Mouse (Mus musculus) limb, embryonic 11.5 days (tissue): ENCODE data around the gene Gm9945. TPM values are rescaled to one million over a fixed set of nuclear protein-coding genes. Genes with fewer than 3 reads are reported as not detected.
A peak's percentile ranks its signal among the peaks of the same experiment; 100 is the strongest.

Experiments
- ATAC-seq: fragments of 200-750 bp; cut with Nextera tagmentation; 2 replicates; pipeline ENCODE4 v1.8.0; 2017; ENCODE audit warnings: low read depth; ENCODE audit not compliant: insufficient number of reproducible peaks, low FRiP score, low TSS enrichment
- DNase-seq: peaks from one replicate; pipeline ENCODE4 v3.0.0-alpha.2; 2015; ENCODE audit warnings: low spot score
- H3K27ac ChIP-seq: fragments of 300-500 bp; sonication (generic); replicated peaks from 2 replicates; pipeline ENCODE4 v1.5.1; 2014; ENCODE audit warnings: low read depth, mild to moderate bottlenecking, low read length
- H3K27me3 ChIP-seq: fragments of 300-500 bp; sonication (generic); 2 replicates; pipeline ENCODE4 v1.6.1; 2014; ENCODE audit warnings: mild to moderate bottlenecking, low read length, mixed read lengths; ENCODE audit not compliant: control insufficient read depth, insufficient read depth
- H3K36me3 ChIP-seq: fragments of 300-500 bp; sonication (generic); 2 replicates; pipeline ENCODE4 v1.6.1; 2014; ENCODE audit warnings: mild to moderate bottlenecking, low read length, moderate library complexity, mixed read lengths; ENCODE audit not compliant: control insufficient read depth, insufficient read depth
- H3K4me1 ChIP-seq: fragments of 300-500 bp; sonication (generic); 2 replicates; pipeline ENCODE4 v1.6.1; 2014; ENCODE audit warnings: low read length, mixed read lengths; ENCODE audit not compliant: control insufficient read depth, insufficient read depth
- H3K4me2 ChIP-seq: fragments of 300-500 bp; sonication (generic); 2 replicates; pipeline ENCODE4 v1.6.1; 2014; ENCODE audit warnings: low read depth, mild to moderate bottlenecking, moderate library complexity; ENCODE audit not compliant: severe bottlenecking
- H3K4me3 ChIP-seq: fragments of 300-500 bp; sonication (generic); 2 replicates; pipeline ENCODE4 v1.5.1; 2014; ENCODE audit warnings: low read depth, low read length
- H3K9ac ChIP-seq: fragments of 300-500 bp; sonication (generic); 2 replicates; pipeline ENCODE4 v1.6.1; 2014; ENCODE audit warnings: mild to moderate bottlenecking, low read length
- H3K9me3 ChIP-seq: fragments of 300-500 bp; sonication (generic); 2 replicates; pipeline ENCODE4 v1.6.1; 2016; ENCODE audit warnings: low read length; ENCODE audit not compliant: control insufficient read depth
- WGBS: fragments of 180-500 bp; shearing (Covaris S2); extraction: QIAGEN DNeasy Blood & Tissue Kit; methylation state at CpG from one replicate; pipeline ENCODE4 v1.1.7; 2014; 5-methylcytosine and 5-hydroxymethylcytosine counted together
- polyA plus RNA-seq: library from polyadenylated mRNA; unstranded; fragments of >200 nt; fragmentation: Nextera tagmentation; extraction: Ambion mirVana; gene quantifications from 2 replicates; pipeline ENCODE4 v1.2.1, GENCODE M21; 2014

The Gm9945 gene
- polyA plus RNA-seq, 1 experiment from 2014 or later: not detected

- peaks cover 10% of the 10 kb centered on the region for H3K4me1 ChIP-seq
- 0 out of 2 replicates have a peak, but pooled peaks have one; percentile 14 for ATAC-seq
- no peak overlapping the region for H3K27ac ChIP-seq
- peaks cover 49% of the 10 kb centered on the region for H3K27me3 ChIP-seq
- H3K4me3 ChIP-seq: peak overlapping the region; percentile 20; the same call in 1 of the 2 replicates
- 5% methylated on average over 40 of the region's 40 CpGs for WGBS
- no peaks in the 10 kb centered on the region for H3K9me3 ChIP-seq
- H3K4me2 ChIP-seq: peak overlapping the region; percentile 43
- H3K36me3 ChIP-seq: no peaks in the 10 kb centered on the region
- peak overlapping the region; percentile 52 for H3K9ac ChIP-seq
- DNase-seq: peak; percentile 92
Measured at GRCm38 (mm10) chr11:53466231-53466971, 13.6 kb upstream of the Gm9945 start.

- Histone ChIP-seq H3K36me3 (no peaks in the 10 kb centered on the region), H3K9ac (no peak overlapping the region), H3K9me3 (no peaks in the 10 kb centered on the region), H3K4me1 (peaks cover 6% of the 10 kb centered on the region; the same call in 1 of the 2 replicates), H3K27me3 (peaks cover 29% of the 10 kb centered on the region), H3K4me2 (peak overlapping the region; percentile 42; the same call in 1 of the 2 replicates), H3K4me3 (no peak overlapping the region), H3K27ac (peak overlapping the region; percentile 61; the same call in 1 of the 2 replicates)
- WGBS: 41% methylated on average over 16 of the region's 16 CpGs
- DNase-seq: no peak
- ATAC-seq: peak; percentile 18; the same call in 1 of the 2 replicates
Measured at GRCm38 (mm10) chr11:53469294-53469967, 10.5 kb upstream of the Gm9945 start.

GRCm38 (mm10) chr11:53469968-53470695 is 9.8 kb upstream of the Gm9945 start, which contains the start of gene Gm9837:
Gene Gm9837, minus strand, starts transcription at chr11:53470479.
- Histone ChIP-seq H3K36me3 (no peaks in the 10 kb centered on the region), H3K27me3 (peaks cover 22% of the 10 kb centered on the region), H3K9ac (no peak within 1 kb of the TSS; the same call in 1 of the 2 replicates), H3K27ac (peak within 1 kb of the TSS; percentile 59; the same call in 1 of the 2 replicates), H3K4me1 (peaks cover 6% of the 10 kb centered on the region; the same call in 1 of the 2 replicates), H3K4me3 (0 out of 2 replicates have a peak within 1 kb of the TSS, but pooled peaks have one; percentile 9), H3K4me2 (peak within 1 kb of the TSS; percentile 42), H3K9me3 (no peaks in the 10 kb centered on the region)
- 3% methylated on average over 29 of the region's 29 CpGs for WGBS
- DNase-seq (peak; percentile 96), ATAC-seq (peak; percentile 71)

DNA sequence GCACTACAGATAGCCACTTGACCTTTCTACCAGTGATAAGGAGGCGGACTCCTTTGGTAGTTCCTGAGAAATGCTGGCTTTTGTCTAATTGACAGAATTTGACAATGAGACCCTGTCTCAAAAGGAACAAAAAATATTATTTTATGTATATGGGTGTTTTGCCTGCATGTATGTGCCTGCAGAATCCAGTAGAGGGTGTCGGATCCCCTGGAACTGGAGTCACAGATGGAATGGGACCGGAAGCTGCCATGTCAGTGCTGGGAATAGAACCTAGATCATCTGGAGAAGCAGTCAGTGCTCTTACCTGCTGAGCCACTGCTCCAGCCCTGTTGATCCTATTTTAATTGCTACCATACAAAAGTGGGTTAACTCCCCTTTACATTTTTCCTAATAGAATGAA is 7.3 kb upstream of the Gm9945 start:
- ATAC-seq (no peak), DNase-seq (no peak)
- no peak overlapping the region for H3K4me3 ChIP-seq
- H3K27ac ChIP-seq: no peak overlapping the region
- H3K4me2 ChIP-seq: no peak overlapping the region
- no peak overlapping the region for H3K9ac ChIP-seq
- H3K36me3 ChIP-seq: no peaks in the 10 kb centered on the region
- H3K4me1 ChIP-seq: peaks cover 6% of the 10 kb centered on the region; the same call in 1 of the 2 replicates
- peaks cover 20% of the 10 kb centered on the region for H3K27me3 ChIP-seq
- no peaks in the 10 kb centered on the region for H3K9me3 ChIP-seq
- 83% methylated on average over 3 of the region's 3 CpGs for WGBS

DNA sequence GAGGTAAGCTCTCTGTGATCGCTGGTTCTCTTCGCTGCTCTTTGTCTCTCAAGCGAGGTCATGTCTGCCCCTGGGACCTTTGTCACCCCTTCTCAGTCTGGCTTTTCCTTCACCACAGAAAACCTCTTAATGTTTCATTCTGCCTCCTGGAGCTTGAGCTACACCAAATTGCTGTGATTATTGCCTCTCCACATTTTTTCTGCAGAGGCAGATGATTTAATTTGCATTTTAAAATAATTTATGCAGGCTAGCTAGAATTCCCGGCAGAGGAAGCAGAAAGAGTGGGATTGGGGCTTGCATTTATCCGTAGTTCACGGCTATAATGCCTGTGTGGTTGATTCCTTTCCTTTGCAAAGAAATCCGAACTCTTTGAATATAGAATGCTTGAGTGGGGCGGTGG is 4.3 kb upstream of the Gm9945 start:
- DNase-seq: no peak
- no peak overlapping the region for H3K4me3 ChIP-seq
- H3K27me3 ChIP-seq: peaks cover 44% of the 10 kb centered on the region
- peaks cover 18% of the 10 kb centered on the region for H3K4me1 ChIP-seq
- WGBS: 35% methylated on average over 8 of the region's 8 CpGs
- no peak overlapping the region for H3K4me2 ChIP-seq
- peaks cover 3% of the 10 kb centered on the region; the same call in 1 of the 2 replicates for H3K9me3 ChIP-seq
- H3K36me3 ChIP-seq: no peaks in the 10 kb centered on the region
- no peak overlapping the region for H3K27ac ChIP-seq
- H3K9ac ChIP-seq: no peak overlapping the region
- no peak for ATAC-seq

DNA sequence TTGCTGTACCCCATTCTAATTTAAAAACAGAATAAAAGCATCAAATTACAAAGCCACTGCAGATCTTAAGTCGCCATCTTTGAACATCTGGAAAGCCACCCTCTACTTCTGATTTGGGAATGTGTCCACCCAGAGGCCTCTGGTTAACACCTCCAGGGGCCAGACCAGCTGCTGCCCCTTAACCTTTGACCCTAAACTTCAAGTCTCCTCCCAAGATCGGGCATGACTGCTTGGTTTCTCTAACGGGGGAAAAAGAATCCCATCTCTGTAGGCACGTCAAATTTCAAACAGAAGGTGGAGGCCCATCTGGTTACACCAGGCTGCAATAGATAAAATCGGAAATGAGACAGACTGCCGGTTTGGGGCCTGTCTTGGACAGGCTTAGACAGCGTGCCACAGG is 2.1 kb upstream of the Gm9945 start:
- 15% methylated on average over 7 of the region's 7 CpGs for WGBS
- no peak overlapping the region for H3K27ac ChIP-seq

GRCm38 (mm10) chr11:53478383-53479170 is 1.4 kb upstream of the Gm9945 start:
- peaks cover 47% of the 10 kb centered on the region for H3K27me3 ChIP-seq
- H3K9me3 ChIP-seq: peaks cover 3% of the 10 kb centered on the region; the same call in 1 of the 2 replicates
- H3K4me3 ChIP-seq: peak overlapping the region; percentile 42
- peak overlapping the region; percentile 69 for H3K4me2 ChIP-seq
- no peak overlapping the region for H3K27ac ChIP-seq
- DNase-seq (peak; percentile 62), ATAC-seq (no peak)
- H3K9ac ChIP-seq: peak overlapping the region; percentile 7; the same call in 1 of the 2 replicates
- no peaks in the 10 kb centered on the region for H3K36me3 ChIP-seq
- WGBS: 5% methylated on average over 78 of the region's 79 CpGs
- peaks cover 17% of the 10 kb centered on the region for H3K4me1 ChIP-seq

More for the DNA sequence above, 2.1 kb upstream of the Gm9945 start:
- Histone ChIP-seq H3K9ac (no peak overlapping the region), H3K4me3 (no peak overlapping the region), H3K27me3 (peaks cover 47% of the 10 kb centered on the region), H3K4me2 (no peak overlapping the region), H3K4me1 (peaks cover 17% of the 10 kb centered on the region), H3K9me3 (peaks cover 3% of the 10 kb centered on the region; the same call in 1 of the 2 replicates), H3K36me3 (no peaks in the 10 kb centered on the region)
- DNase-seq (no peak), ATAC-seq (no peak)
